Mouse (Mus musculus) lung, postnatal 25 days (tissue): ENCODE data around the gene Pld4.
"Not testable (repeated sequence)": the region's sequence is repeated elsewhere in the genome, so short reads cannot be mapped to it uniquely, and the experiment has no call there.

ENCODE experiments used
- DNase-seq: peaks from one replicate; pipeline ENCODE4 v3.0.0; 2022; ENCODE audit warnings: low spot score

Gene Pld4

DNA sequence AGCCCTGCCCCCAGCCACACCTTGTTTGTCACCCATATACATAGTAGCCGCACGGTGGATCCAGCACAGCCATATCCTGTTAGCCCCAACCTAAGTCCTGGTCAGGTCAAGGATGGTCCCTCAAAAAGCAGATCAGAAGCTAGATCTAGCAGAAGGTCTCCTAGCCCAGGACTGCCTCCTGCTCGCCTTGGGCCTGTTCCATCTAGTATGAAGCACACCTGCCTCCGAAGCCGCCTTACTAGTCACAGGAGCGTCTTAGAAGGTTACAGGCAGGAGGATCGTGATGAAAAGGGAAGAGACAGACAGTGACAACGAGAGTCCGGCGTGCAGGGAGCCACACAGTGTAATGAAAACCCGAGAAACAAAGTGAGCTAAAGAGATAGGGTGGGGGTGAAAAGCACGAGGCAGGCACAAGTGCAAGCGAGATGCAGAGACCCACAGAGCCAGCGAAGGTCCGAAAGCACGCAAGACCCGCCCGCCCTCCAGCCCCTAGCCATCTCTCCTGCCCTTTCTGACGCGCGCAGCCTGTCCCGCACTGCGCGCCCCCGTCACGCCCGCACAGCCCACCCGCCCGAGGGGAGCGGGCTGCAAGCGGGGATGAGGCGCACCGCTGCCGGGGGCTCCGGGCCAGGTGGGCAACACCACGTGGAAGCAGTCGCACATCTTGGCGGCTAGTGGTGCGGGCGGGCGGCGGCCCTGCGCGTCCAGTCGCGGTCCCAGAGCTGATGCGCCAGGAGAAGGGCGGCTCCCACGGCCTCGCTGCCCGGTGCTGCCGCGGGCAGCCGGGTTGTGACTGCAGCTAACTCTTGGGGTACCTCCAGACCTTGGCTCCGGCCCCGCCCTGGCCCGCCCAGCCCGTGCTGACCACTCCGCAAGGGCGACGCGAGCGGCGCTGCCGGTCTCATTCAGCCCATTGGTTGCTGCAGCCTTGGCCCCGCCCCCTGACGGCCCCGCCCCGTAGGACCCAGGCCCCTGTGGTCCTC, 41.7 kb downstream of the Pld4 start, which contains the start of gene Ahnak2:
Gene Ahnak2 (minus strand): TSS at position 794 of the 983 bp plus-strand sequence.
- no peak for DNase-seq

- no peak for DNase-seq
Observed at GRCm38 (mm10) chr12:112802917-112803316, 42.5 kb downstream of the Pld4 start.

GRCm38 (mm10) chr12:112804046-112804445, 43.6 kb downstream of the Pld4 start:
- DNase-seq = no peak

- no peak for DNase-seq
Observed at GRCm38 (mm10) chr12:112806044-112806443, 45.6 kb downstream of the Pld4 start.

GRCm38 (mm10) chr12:112807796-112808195, 47.3 kb downstream of the Pld4 start:
- no peak for DNase-seq

GRCm38 (mm10) chr12:112808212-112808586, 47.7 kb downstream of the Pld4 start:
- DNase-seq = no peak

DNA sequence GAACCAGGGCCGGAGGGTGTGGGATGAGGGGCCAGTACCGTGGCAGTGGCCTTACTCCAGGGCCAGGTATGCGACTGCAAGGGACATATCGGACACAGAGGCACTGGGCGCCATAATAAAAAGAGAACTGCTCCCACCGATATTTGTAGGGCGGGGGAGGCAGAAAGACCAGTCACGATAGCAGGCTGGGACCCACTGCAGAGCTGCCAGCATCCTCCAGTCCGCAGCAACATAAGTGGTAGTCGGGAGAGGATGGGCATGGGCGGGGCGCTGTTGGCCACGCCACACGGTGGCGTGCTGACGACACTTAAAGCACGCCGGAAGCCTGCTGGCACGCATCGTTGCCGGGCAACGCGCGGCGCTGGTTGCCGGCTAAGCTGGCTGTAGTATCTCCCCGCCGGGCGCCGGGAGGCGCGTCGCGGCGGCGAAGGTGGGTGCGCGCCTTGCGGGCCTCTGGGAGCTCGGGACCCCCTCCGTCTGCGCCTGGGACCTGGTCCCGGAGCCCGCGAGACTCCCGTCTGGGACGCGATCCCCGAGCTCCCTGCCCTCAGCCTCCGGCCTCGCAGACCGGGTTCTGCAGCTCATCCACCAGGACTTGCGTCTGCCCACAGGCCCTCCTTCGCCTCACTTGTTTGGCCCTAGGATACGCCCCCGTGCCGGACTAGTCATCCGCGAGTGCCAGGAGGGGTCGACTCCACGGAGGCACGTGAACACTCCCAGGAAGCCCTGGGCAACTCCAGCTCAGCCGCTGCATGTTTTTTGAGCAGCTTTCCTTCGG, 48.3 kb downstream of the Pld4 start, which contains the start of gene Clba1:
Gene Clba1 (plus strand): TSS at position 351 of the 778 bp plus-strand sequence.
- DNase-seq = peak; percentile 93

DNA sequence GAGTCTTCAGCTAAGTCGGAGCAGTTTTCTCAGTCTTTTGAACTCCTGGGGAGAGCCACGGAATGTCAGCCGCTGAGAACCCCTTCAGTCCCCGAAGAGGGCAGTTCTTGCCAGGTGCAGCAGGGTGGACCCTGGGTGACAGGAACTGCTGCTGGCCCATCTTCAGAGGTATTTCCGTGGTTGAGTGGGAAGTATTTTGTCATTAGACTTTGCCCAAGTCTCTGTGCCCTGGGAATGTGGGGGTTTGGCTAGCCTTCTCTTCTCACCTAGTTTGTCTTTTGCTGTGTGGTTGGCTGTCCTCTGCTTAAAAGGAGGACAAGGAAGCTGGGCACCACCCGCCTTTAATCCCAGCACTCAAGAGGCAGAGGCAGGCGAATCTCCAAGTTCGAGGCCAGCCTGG, 49.2 kb downstream of the Pld4 start:
- no peak for DNase-seq

- no peak for DNase-seq
Observed at GRCm38 (mm10) chr12:112810092-112810885, 49.8 kb downstream of the Pld4 start.

- DNase-seq = no peak
Observed at GRCm38 (mm10) chr12:112813370-112813769, 52.9 kb downstream of the Pld4 start.

DNA sequence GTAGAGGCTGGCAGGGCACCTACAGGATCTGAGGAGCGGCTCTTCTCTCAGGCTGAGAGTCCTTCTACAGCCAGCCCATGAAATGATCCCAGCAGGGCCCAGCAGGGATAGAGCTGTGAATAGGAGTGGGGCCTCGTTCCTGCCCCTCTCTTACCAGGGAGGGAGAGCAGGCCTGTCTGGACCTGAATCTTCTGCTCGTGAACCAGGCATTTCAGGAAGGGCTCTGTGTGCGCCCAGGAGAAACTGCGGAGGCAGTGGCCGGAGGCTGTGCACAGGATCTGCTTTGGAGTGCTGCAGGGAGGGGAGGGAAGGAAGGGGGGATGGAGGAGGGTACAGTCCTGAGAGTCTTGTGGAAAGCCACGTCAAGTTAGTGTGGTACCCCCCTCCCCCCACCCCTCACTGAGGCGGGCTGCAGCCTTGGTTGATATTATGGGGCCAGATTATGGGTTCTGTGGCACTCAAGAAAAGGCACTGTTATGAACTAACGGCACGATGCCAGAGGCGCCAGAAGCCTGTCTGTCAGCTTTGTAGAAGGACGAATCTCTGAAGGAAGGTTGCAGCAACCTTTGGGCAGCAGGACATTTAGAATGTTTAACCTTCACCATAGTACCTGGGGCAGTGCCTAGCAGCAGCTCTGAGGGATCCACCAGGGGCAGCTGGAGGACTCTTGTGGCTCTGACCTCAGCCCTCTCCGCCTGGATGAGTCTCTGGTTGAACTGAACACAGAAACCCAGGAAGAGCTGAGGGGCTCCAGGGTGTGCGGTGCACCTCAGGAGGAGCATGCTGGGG, 54.4 kb downstream of the Pld4 start:
- no peak for DNase-seq

GRCm38 (mm10) chr12:112816294-112816693, 55.8 kb downstream of the Pld4 start:
- peak; percentile 53 for DNase-seq

DNA sequence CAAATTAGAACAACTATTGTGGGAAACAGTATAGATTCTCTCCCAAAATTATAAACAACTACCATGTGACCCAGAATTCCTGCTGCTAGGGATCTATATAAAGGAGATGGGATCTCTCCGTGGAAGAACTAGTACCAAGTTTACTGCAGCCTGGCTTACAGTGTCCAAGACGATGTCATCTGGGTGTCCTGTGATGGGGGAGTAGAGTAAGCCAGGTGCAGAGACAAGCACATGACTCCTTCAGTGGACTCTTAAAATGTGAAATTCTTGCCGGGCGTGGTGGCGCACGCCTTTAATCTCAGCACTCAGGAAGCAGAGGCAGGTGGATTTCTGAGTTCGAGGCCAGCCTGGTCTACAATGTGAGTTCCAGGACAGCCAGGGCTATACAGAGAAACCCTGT, 56.4 kb downstream of the Pld4 start:
- DNase-seq = not testable (repeated sequence)
